Mouse (Mus musculus) liver, adult 2 months (tissue): ENCODE measurements around the gene Slc12a8. TPM values are rescaled to one million over a fixed set of nuclear protein-coding genes. Genes with fewer than 3 reads are reported as not detected.

Experiments
- DNase-seq: peaks from one replicate; pipeline ENCODE4 v3.0.0-alpha.2; 2011; ENCODE audit warnings: low read depth, low spot score; ENCODE audit errors: extremely low read depth
- H3K27ac ChIP-seq: fragments of 200-500 bp; replicated peaks from 2 replicates; pipeline ENCODE4 v1.5.1; 2012; ENCODE audit warnings: low read depth, mild to moderate bottlenecking, control low read depth, inconsistent platforms, low read length; ENCODE audit not compliant: insufficient read depth
- H3K27me3 ChIP-seq: fragments of 200-500 bp; 2 replicates; pipeline ENCODE4 v1.6.1; 2012; ENCODE audit warnings: mild to moderate bottlenecking, moderate library complexity, low read length, inconsistent platforms; ENCODE audit not compliant: control insufficient read depth, insufficient read depth
- H3K36me3 ChIP-seq: fragments of 200-500 bp; 2 replicates; pipeline ENCODE4 v1.6.1; 2012; ENCODE audit warnings: low read length, inconsistent platforms; ENCODE audit not compliant: control insufficient read depth, insufficient read depth
- H3K4me1 ChIP-seq: fragments of 200-500 bp; 2 replicates; pipeline ENCODE4 v1.6.1; 2011; ENCODE audit warnings: low read length; ENCODE audit not compliant: control insufficient read depth, insufficient read depth
- H3K4me3 ChIP-seq: fragments of 200-500 bp; 2 replicates; pipeline ENCODE4 v1.5.1; 2011; ENCODE audit warnings: low read depth, mild to moderate bottlenecking, control low read depth, low read length, moderate library complexity; ENCODE audit not compliant: insufficient read depth
- H3K79me2 ChIP-seq: fragments of 200-500 bp; 2 replicates; pipeline ENCODE4 v1.6.1; 2012; ENCODE audit warnings: inconsistent platforms, mild to moderate bottlenecking, low read length, moderate library complexity; ENCODE audit not compliant: control insufficient read depth, insufficient read depth
- H3K9ac ChIP-seq: fragments of 200-500 bp; 2 replicates; pipeline ENCODE4 v1.6.1; 2012; ENCODE audit warnings: low read depth, mild to moderate bottlenecking, control low read depth, inconsistent platforms, low read length
- CTCF ChIP-seq: fragments of 200-500 bp; IDR thresholded peaks from 2 replicates; pipeline ENCODE4 v1.5.1; 2011; ENCODE audit warnings: low read depth, low read length, control low read depth
- POLR2A ChIP-seq: fragments of 200-500 bp; IDR thresholded peaks from 2 replicates; pipeline ENCODE4 v1.6.1; 2011; ENCODE audit warnings: low read length, control low read depth; ENCODE audit not compliant: insufficient read depth; ENCODE audit errors: extremely low read depth
- WGBS: fragments of 180-500 bp; shearing (Covaris S2); methylation state at CpG from one replicate; pipeline ENCODE4 v1.1.7; 2018; 5-methylcytosine and 5-hydroxymethylcytosine counted together
- polyA plus RNA-seq: library from polyadenylated mRNA; depleted of rRNA; stranded (reverse); fragments of >200 nt; gene quantifications from 2 replicates; pipeline ENCODE4 v1.2.3, GENCODE M21; 2012
- total RNA-seq: library from RNA; depleted of rRNA; stranded (reverse); fragments of >200 nt; gene quantifications from 2 replicates; pipeline ENCODE4 v1.2.3, GENCODE M21; 2014

Gene Slc12a8
- total and polyA plus RNA-seq, 2 experiments: 0.09 to 0.32 TPM

DNA sequence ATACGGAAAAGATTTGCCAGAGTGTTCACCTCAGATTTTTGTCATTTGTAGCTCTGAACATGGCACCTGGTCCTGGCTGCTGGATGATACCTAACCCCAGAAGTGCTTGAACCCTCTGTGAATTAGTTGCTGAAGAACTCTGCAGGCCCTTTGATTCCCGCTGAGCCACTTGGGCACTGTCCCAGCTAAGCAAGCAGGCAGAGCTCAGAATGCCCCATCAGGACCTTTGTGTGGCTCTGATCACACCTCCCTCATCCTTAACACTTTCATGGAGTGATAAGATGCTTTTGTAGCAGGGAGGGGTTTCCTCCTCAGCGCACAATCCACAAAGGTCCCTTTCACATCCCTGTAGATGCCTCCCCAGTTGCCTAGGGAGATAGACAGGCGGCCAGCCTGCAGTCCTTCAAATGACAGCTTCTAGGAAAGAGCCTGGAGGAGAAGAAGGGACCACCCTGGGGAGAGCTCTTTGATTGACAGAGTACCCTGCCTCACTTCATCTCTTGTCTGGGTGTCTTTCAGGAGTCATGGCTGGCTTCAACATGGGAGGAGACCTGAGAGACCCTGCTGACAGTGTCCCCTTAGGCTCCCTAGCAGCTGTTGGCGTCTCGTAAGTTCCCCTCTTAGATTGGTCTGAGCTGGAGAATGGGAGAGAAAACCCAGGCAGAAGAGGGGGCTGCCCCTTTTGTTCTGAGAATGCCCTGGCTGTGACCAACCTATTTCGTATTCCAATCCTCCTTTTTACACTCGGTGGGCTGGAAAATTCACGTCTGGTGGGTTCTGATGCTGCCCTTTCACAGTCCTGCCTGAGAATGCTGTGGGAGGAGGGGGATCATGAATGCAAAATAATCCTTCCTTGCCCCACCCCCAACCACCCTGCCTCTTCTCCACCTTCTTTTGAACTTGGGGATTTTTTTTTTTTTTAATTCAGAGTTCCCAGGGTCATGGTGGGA, 88.8 kb downstream of the Slc12a8 start:
- Histone ChIP-seq H3K27me3 (no peaks in the 10 kb centered on the region), H3K36me3 (no peaks in the 10 kb centered on the region), H3K4me1 (no peaks in the 10 kb centered on the region), H3K4me3 (no peak overlapping the region), H3K79me2 (no peaks in the 10 kb centered on the region), H3K27ac (no peak overlapping the region), H3K9ac (no peak overlapping the region)
- no peak for DNase-seq
- TF ChIP-seq POLR2A (no peak), CTCF (no peak)
- WGBS: 66% methylated on average over 9 of the region's 9 CpGs

DNA sequence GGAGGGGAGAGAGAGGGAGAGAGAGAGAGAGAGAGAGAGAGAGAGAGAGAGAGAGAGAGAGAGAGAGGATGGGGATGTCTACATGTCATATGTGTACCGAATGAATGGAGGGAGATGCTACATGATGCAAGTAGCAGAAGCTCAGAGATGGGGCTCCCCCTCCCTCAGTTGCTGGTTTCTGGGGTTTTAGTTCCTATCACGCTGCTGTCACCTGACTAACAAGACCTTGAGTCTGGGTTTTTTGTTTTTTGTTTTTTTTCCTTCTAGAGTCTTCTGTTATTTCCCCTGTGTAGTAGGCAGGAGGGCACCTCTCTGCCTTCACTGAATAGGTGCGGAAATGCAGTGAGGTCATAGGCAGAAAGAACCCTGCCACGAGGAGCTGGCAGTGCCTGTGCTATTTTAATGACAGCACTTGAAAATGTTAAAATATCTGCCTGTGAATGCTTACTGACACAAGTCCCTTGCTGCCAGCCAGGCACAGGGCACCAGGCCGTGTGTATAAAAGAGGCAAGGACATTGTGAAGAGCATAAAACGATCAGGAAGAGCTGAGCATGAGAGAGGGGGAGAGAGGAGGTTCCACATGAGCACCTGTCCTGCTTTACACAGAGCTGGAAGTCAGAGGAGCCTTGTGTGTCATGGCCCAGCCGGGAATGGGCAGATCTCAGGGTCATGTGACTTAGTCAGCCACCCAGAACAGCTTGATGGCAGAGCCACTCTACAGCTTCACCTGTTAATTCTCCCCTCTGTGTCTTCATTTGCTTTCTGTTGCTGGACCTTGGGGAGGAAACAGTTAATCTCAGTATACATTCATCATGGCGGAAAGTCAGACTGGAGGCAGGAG, 89.8 kb downstream of the Slc12a8 start:
- H3K4me1 ChIP-seq: no peaks in the 10 kb centered on the region
- TF ChIP-seq CTCF (no peak), POLR2A (no peak)

DNA sequence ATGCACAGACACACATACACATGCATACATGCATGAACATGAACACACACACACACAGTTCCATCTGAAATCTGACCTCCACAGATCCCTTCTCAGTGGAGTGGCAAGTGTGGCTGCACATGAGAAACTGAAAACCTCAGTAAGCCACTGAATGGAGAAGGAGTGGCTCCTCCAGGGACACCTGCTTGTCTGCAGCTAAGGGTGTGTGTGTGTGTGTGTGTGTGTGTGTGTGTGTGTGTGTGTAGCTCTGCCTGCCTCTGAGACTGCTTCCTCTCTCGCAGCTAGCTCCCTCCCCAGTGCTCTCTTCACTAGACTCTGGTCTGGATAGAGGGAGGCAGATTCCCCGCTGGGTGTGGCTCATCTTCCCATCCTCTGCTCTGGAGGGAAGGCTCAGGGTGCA, 92.4 kb downstream of the Slc12a8 start:
- H3K4me3 ChIP-seq: no peak overlapping the region
- no peaks in the 10 kb centered on the region for H3K36me3 ChIP-seq
- WGBS: 81% methylated on average over 2 of the region's 2 CpGs
- no peaks in the 10 kb centered on the region for H3K79me2 ChIP-seq
- DNase-seq: no peak
- no peak for TF ChIP-seq POLR2A
- no peak for TF ChIP-seq CTCF
- no peaks in the 10 kb centered on the region for H3K4me1 ChIP-seq
- no peaks in the 10 kb centered on the region for H3K27me3 ChIP-seq
- H3K27ac ChIP-seq: no peak overlapping the region
- no peak overlapping the region for H3K9ac ChIP-seq

More for the DNA sequence above, 89.8 kb downstream of the Slc12a8 start:
- no peak for DNase-seq
- Histone ChIP-seq H3K27ac (no peak overlapping the region), H3K4me3 (no peak overlapping the region), H3K36me3 (no peaks in the 10 kb centered on the region), H3K9ac (no peak overlapping the region), H3K79me2 (no peaks in the 10 kb centered on the region), H3K27me3 (no peaks in the 10 kb centered on the region)
- 70% methylated on average over 8 of the region's 8 CpGs for WGBS

DNA sequence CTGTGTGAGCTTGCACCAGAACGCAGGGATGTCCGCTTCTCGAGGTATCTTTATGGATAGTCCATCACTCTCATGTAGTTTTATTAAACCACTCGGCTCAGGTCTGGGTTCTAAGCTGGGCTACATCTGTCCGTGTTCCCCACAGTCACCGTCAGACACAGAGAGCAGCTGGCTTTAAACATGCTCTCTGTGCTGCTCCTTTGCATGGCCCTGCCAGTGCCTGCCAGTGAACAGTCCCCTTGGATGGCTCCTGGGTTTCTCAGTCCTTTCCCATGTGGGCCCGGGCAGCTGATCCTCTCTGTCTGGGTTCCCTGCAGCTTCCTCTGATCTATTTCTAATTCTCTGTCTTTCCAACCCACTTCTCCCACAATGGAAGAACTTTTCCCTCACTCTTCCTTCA, 93.3 kb downstream of the Slc12a8 start:
- Histone ChIP-seq H3K4me1 (no peaks in the 10 kb centered on the region), H3K4me3 (no peak overlapping the region), H3K36me3 (no peaks in the 10 kb centered on the region), H3K79me2 (no peaks in the 10 kb centered on the region), H3K9ac (no peak overlapping the region), H3K27ac (no peak overlapping the region), H3K27me3 (no peaks in the 10 kb centered on the region)
- TF ChIP-seq CTCF: no peak
- DNase-seq: no peak
- 91% methylated on average over 7 of the region's 7 CpGs for WGBS

DNA sequence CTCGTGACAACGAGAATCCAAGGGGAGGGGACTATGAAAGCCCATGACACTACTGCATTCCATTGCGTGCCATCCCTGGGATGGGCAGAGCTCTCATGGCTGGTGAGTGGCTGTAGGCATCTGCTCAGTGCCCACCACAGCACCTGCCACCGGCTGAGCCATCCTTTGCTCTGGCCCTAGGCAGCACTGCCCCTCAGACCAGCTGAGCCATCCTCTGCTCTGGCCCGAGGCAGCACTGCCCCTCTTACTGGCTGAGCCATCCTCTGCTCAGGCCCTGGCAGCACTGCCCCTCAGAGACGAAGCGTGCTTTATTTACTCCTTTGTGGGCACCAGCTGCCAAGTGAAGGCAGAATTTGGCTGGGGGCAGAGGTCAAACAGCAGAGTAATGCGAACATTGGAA, 94.2 kb downstream of the Slc12a8 start:
- TF ChIP-seq POLR2A (no peak), CTCF (no peak)
- no peak for DNase-seq
- Histone ChIP-seq H3K9ac (no peak overlapping the region), H3K79me2 (no peaks in the 10 kb centered on the region), H3K36me3 (no peaks in the 10 kb centered on the region), H3K27me3 (no peaks in the 10 kb centered on the region), H3K27ac (no peak overlapping the region), H3K4me3 (no peak overlapping the region), H3K4me1 (no peaks in the 10 kb centered on the region)
- 68% methylated on average over 8 of the region's 8 CpGs for WGBS
